In genomic region chr1:125607087-125607803, GRCm38 (mm10) we compare ENCODE assay signal across 8 mouse cellular contexts. TPM values are rescaled to one million over a fixed set of nuclear protein-coding genes. Genes with fewer than 3 reads are reported as not detected.
A peak's percentile ranks its signal among the peaks of the same experiment; 100 is the strongest.
DNase-seq lines count a peak whose midpoint lies in the region; ATAC-seq and TF ChIP-seq lines count a peak whose summit lies in the region.

No protein-coding gene starts in this region.

- TF ChIP-seq POLR2A in kidney, adult 2 months (IDR thresholded peaks at IDR 0.05; ENCODE audit: low read depth, low read length) = no peak

- no peak overlapping the region for H3K27ac ChIP-seq in embryonic facial prominence, embryonic 11.5 days (replicated peaks; ENCODE audit: low read depth, low read length)
- no peak overlapping the region for H3K27ac ChIP-seq in kidney, adult 2 months (ENCODE audit: insufficient read depth, low read depth, low read length)
- H3K27ac ChIP-seq in limb, embryonic 11.5 days (replicated peaks; ENCODE audit: low read depth, low read length) = no peak overlapping the region
- no peak overlapping the region for H3K27ac ChIP-seq in midbrain, embryonic 15.5 days

- H3K4me2 ChIP-seq in embryonic facial prominence, embryonic 11.5 days (ENCODE audit: low read depth, low read length) = no peak overlapping the region
- H3K4me2 ChIP-seq in limb, embryonic 11.5 days (ENCODE audit: low read depth, severe bottlenecking) = no peak overlapping the region
- no peak overlapping the region for H3K4me2 ChIP-seq in midbrain, embryonic 15.5 days

- WGBS in embryonic facial prominence, embryonic 11.5 days = 30% methylated on average over 10 of the region's 10 CpGs
- 25% methylated on average over 10 of the region's 10 CpGs for WGBS in kidney, adult 2 months
- 19% methylated on average over 10 of the region's 10 CpGs for WGBS in limb, embryonic 11.5 days
- 11% methylated on average over 9 of the region's 10 CpGs for WGBS in midbrain, embryonic 15.5 days

- peak; percentile 81 for DNase-seq in CD4-positive, CD25-positive, alpha-beta regulatory T cell, adult 2 months (ENCODE audit: low read depth, low spot score)
- peak; percentile 91 for DNase-seq in embryonic facial prominence, embryonic 11.5 days (ENCODE audit: low spot score)
- peak; percentile 85 for DNase-seq in kidney, adult 2 months
- peak; percentile 94 for DNase-seq in limb, embryonic 11.5 days (ENCODE audit: low spot score)
- DNase-seq in spleen, adult 18-20 months = peak; percentile 37 to 76

- no peak overlapping the region for H3K4me3 ChIP-seq in embryonic facial prominence, embryonic 11.5 days (ENCODE audit: low read depth, low read length)
- no peak overlapping the region for H3K4me3 ChIP-seq in kidney, adult 2 months (ENCODE audit: insufficient read depth, low read depth, low read length)
- H3K4me3 ChIP-seq in limb, embryonic 11.5 days (ENCODE audit: low read depth, low read length) = no peak overlapping the region
- H3K4me3 ChIP-seq in midbrain, embryonic 15.5 days = no peak overlapping the region

- no peak overlapping the region for H3K9ac ChIP-seq in embryonic facial prominence, embryonic 11.5 days (replicated peaks; ENCODE audit: low read length)
- no peak overlapping the region for H3K9ac ChIP-seq in limb, embryonic 11.5 days (ENCODE audit: low read length)
- no peak overlapping the region for H3K9ac ChIP-seq in midbrain, embryonic 15.5 days

- ATAC-seq in CD4-positive, CD25-positive, alpha-beta regulatory T cell, adult 4 months = no peak
- peak; percentile 80 for ATAC-seq in embryonic facial prominence, embryonic 11.5 days (replicated peaks; ENCODE audit: insufficient number of reproducible peaks, low FRiP score, low TSS enrichment, low read depth)
- ATAC-seq in granulocyte monocyte progenitor cell, adult 5-6 weeks (replicated peaks; ENCODE audit: poor library complexity, severe bottlenecking) = peak; percentile 83
- peak; percentile 50; the same call in 1 of the 2 replicates for ATAC-seq in limb, embryonic 11.5 days (ENCODE audit: insufficient number of reproducible peaks, low FRiP score, low TSS enrichment, low read depth)
- ATAC-seq in midbrain, embryonic 15.5 days (replicated peaks) = peak; percentile 91

- H3K27me3 ChIP-seq in embryonic facial prominence, embryonic 11.5 days (ENCODE audit: control insufficient read depth, insufficient read depth, low read length) = no peaks in the 10 kb centered on the region
- H3K27me3 ChIP-seq in kidney, adult 2 months (replicated peaks; ENCODE audit: control insufficient read depth, insufficient read depth, low read length) = no peaks in the 10 kb centered on the region
- no peaks in the 10 kb centered on the region for H3K27me3 ChIP-seq in limb, embryonic 11.5 days (ENCODE audit: control insufficient read depth, insufficient read depth, low read length)
- H3K27me3 ChIP-seq in midbrain, embryonic 15.5 days (replicated peaks) = no peaks in the 10 kb centered on the region

- peak; percentile 97 for TF ChIP-seq CTCF in kidney, adult 2 months (conservative IDR thresholded peaks at IDR 0.05; ENCODE audit: insufficient read depth, insufficient read length, low read depth, low read length)

- H3K4me1 ChIP-seq in embryonic facial prominence, embryonic 11.5 days (ENCODE audit: control insufficient read depth, insufficient read depth, low read length) = no peaks in the 10 kb centered on the region
- H3K4me1 ChIP-seq in kidney, adult 2 months (ENCODE audit: control insufficient read depth, insufficient read depth, low read length) = no peaks in the 10 kb centered on the region
- H3K4me1 ChIP-seq in limb, embryonic 11.5 days (ENCODE audit: control insufficient read depth, insufficient read depth, low read length) = no peaks in the 10 kb centered on the region
- peaks cover 8% of the 10 kb centered on the region; the same call in 1 of the 2 replicates for H3K4me1 ChIP-seq in midbrain, embryonic 15.5 days

- no peaks in the 10 kb centered on the region for H3K36me3 ChIP-seq in embryonic facial prominence, embryonic 11.5 days (replicated peaks; ENCODE audit: control insufficient read depth, insufficient read depth, low read depth, low read length)
- no peaks in the 10 kb centered on the region for H3K36me3 ChIP-seq in kidney, adult 2 months (ENCODE audit: control insufficient read depth, insufficient read depth, low read length)
- H3K36me3 ChIP-seq in limb, embryonic 11.5 days (ENCODE audit: control insufficient read depth, insufficient read depth, low read length) = no peaks in the 10 kb centered on the region
- H3K36me3 ChIP-seq in midbrain, embryonic 15.5 days (replicated peaks) = no peaks in the 10 kb centered on the region

- no peaks in the 10 kb centered on the region for H3K9me3 ChIP-seq in embryonic facial prominence, embryonic 11.5 days (replicated peaks; ENCODE audit: control insufficient read depth, low read length)
- H3K9me3 ChIP-seq in limb, embryonic 11.5 days (ENCODE audit: control insufficient read depth, low read length) = no peaks in the 10 kb centered on the region
- no peaks in the 10 kb centered on the region for H3K9me3 ChIP-seq in midbrain, embryonic 15.5 days

RNA-seq across cellular contexts. Expression of gene Slc35f5, which starts 46.9 kb away (rescaled TPM):
- polyA plus RNA-seq in CD4-positive, CD25-positive, alpha-beta regulatory T cell, adult 4 months (2017; shearing (Covaris generic)) = 1 to 10 TPM in 1 of 2 experiments, under 1 TPM in 1; 0.58 to 3.5 TPM
- polyA plus RNA-seq in embryonic facial prominence, embryonic 11.5 days (2014; fragmentation: Nextera tagmentation; extraction: Ambion mirVana) = 32.1 and 35.0 TPM in 2 replicates
- total RNA-seq in granulocyte monocyte progenitor cell, adult 5-6 weeks (2014; fragmentation: Nextera tagmentation) = 7.8 and 17.7 TPM in 2 replicates
- 7.4 and 9.4 TPM in 2 replicates for total RNA-seq in granulocyte monocyte progenitor cell, adult 5-6 weeks (2017)
- 32.0 and 36.3 TPM in 2 replicates for polyA plus RNA-seq in kidney, adult 2 months (2012; rRNA removed)
- 23.9 and 29.4 TPM in 2 replicates for polyA plus RNA-seq in limb, embryonic 11.5 days (2014; fragmentation: Nextera tagmentation; extraction: Ambion mirVana)
- polyA plus RNA-seq in midbrain, embryonic 15.5 days (2015; fragmentation: Nextera tagmentation; extraction: Ambion mirVana) = 33.7 and 35.2 TPM in 2 replicates
